Mouse (Mus musculus) midbrain, embryonic 15.5 days (tissue): ENCODE measurements at regions not wholly inside any gene's neighbourhood (a gene's known extent, or its start where the extent isn't known, plus 50 kb on each side); places are given as distances from the start of the nearest gene placed in this dataset.
"Not testable (repeated sequence)": the region's sequence is repeated elsewhere in the genome, so short reads cannot be mapped to it uniquely, and the experiment has no call there.

Source experiments
- ATAC-seq: fragments of 200-750 bp; cut with Nextera tagmentation; replicated peaks from 2 replicates; pipeline ENCODE4 v1.8.0; 2017; ENCODE audit warnings: moderate TSS enrichment
- H3K27ac ChIP-seq: fragments of 300-500 bp; sonication (generic); 2 replicates; pipeline ENCODE4 v1.5.1; 2015; ENCODE audit warnings: mild to moderate bottlenecking, inconsistent platforms
- H3K27me3 ChIP-seq: fragments of 300-500 bp; sonication (generic); replicated peaks from 2 replicates; pipeline ENCODE4 v1.6.1; 2015; ENCODE audit warnings: inconsistent platforms
- H3K36me3 ChIP-seq: fragments of 300-500 bp; sonication (generic); replicated peaks from 2 replicates; pipeline ENCODE4 v1.6.1; 2015; ENCODE audit warnings: inconsistent platforms
- H3K4me1 ChIP-seq: fragments of 300-500 bp; sonication (generic); 2 replicates; pipeline ENCODE4 v1.6.1; 2015; ENCODE audit warnings: inconsistent platforms
- H3K4me2 ChIP-seq: fragments of 300-500 bp; sonication (generic); 2 replicates; pipeline ENCODE4 v1.6.1; 2015; ENCODE audit warnings: inconsistent platforms, mild to moderate bottlenecking, moderate library complexity
- H3K4me3 ChIP-seq: fragments of 300-500 bp; sonication (generic); 2 replicates; pipeline ENCODE4 v1.5.1; 2015; ENCODE audit warnings: mild to moderate bottlenecking, inconsistent platforms
- H3K9ac ChIP-seq: fragments of 300-500 bp; sonication (generic); 2 replicates; pipeline ENCODE4 v1.6.1; 2015; ENCODE audit warnings: mild to moderate bottlenecking, inconsistent platforms
- H3K9me3 ChIP-seq: fragments of 300-500 bp; sonication (generic); 2 replicates; pipeline ENCODE4 v1.6.1; 2016; ENCODE audit warnings: inconsistent platforms
- WGBS: fragments of 180-500 bp; shearing (Covaris S2); methylation state at CpG from one replicate; pipeline ENCODE4 v1.1.7; 2015; ENCODE audit warnings: mixed read lengths; 5-methylcytosine and 5-hydroxymethylcytosine counted together

DNA sequence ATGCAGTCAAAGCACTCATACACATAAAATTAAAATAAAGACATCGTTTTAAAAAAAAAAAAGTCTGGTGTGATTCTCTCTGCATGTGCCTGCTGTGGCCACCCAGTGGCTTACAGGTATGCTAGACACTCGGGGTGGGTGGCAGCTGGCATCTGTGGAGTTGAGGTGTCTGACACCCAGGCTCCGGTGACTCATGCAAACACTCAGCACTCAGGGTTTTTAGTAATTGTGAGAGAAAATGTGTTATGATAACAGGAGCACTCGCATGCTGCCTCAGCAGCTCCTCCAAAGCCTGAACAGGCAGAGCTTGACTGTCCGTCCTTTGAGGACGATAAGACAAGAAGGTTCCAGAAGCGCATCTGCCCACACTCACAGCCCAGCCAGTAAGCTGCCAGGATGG lies 159.0 kb upstream of the A430005L14Rik start:
- H3K4me3 ChIP-seq = no peak overlapping the region
- H3K4me2 ChIP-seq = no peak overlapping the region
- no peaks in the 10 kb centered on the region for H3K27me3 ChIP-seq
- H3K27ac ChIP-seq = no peak overlapping the region
- WGBS = 87% methylated on average over 7 of the region's 7 CpGs
- no peak overlapping the region for H3K9ac ChIP-seq
- no peaks in the 10 kb centered on the region for H3K36me3 ChIP-seq
- no peak for ATAC-seq
- H3K9me3 ChIP-seq = no peaks in the 10 kb centered on the region
- peaks cover 2% of the 10 kb centered on the region for H3K4me1 ChIP-seq

DNA sequence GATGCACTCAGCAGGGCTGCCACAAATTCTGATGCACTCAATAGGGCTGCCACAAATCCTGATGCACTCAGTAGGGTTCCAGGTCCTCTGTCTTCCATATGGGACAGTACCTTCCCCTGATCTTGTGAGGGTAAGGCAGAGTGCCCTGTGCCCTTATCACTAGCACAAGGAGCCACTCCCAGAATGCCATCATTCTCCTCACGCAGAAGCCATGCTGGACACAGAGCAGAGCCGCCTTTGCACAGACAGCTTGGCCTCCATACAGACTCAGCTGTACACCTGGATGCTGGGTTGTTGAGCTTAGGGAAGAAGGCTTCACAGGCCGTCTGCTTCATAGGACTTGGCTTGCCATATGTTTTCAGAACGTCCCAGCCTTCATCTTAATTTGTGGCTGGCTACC lies 151.3 kb upstream of the A430005L14Rik start:
- peaks cover 3% of the 10 kb centered on the region; the same call in 1 of the 2 replicates for H3K27me3 ChIP-seq
- ATAC-seq = 0 out of 2 replicates have a peak, but pooled peaks have one; percentile 30
- H3K9ac ChIP-seq = 0 out of 2 replicates have a peak overlapping the region, but pooled peaks have one; percentile 18
- WGBS = 32% methylated on average over 4 of the region's 4 CpGs
- H3K27ac ChIP-seq = peak overlapping the region; percentile 61
- no peaks in the 10 kb centered on the region for H3K9me3 ChIP-seq
- H3K4me3 ChIP-seq = no peak overlapping the region
- H3K36me3 ChIP-seq = no peaks in the 10 kb centered on the region
- H3K4me1 ChIP-seq = peaks cover 21% of the 10 kb centered on the region
- H3K4me2 ChIP-seq = no peak overlapping the region

DNA sequence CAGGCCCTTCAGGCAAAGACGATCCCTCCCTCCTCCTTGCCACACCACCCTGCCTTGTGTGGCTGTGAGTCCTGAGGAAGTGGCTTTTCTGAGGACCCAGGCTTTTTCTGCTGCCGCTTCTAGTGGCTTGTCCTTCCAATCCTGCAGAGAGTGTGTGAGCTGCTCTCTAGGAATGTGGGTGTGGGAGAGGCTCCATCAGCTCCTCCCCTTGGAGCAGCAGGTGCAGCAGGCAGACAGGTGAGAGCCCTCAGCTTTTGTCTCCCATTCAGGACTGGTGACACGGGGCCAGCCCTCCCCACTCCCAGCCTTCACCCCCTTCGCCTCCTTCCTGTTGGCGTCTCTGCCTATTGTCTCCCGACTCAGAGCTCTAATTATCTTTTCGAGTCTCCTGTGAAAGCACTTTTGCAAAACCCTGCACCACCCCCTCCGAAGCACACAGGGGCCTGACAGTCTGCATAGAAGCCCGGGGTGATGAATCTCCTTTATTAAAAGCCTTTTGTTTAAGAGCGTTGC lies 150.8 kb upstream of the A430005L14Rik start:
- Histone ChIP-seq H3K36me3 (no peaks in the 10 kb centered on the region), H3K27ac (peak overlapping the region; percentile 61), H3K4me3 (no peak overlapping the region), H3K27me3 (peaks cover 3% of the 10 kb centered on the region; the same call in 1 of the 2 replicates), H3K9me3 (no peaks in the 10 kb centered on the region), H3K4me1 (peaks cover 21% of the 10 kb centered on the region), H3K9ac (peak overlapping the region; percentile 18; the same call in 1 of the 2 replicates), H3K4me2 (peak overlapping the region; percentile 38)
- 2% methylated on average over 10 of the region's 10 CpGs for WGBS
- peak; percentile 65; the same call in 1 of the 2 replicates for ATAC-seq

DNA sequence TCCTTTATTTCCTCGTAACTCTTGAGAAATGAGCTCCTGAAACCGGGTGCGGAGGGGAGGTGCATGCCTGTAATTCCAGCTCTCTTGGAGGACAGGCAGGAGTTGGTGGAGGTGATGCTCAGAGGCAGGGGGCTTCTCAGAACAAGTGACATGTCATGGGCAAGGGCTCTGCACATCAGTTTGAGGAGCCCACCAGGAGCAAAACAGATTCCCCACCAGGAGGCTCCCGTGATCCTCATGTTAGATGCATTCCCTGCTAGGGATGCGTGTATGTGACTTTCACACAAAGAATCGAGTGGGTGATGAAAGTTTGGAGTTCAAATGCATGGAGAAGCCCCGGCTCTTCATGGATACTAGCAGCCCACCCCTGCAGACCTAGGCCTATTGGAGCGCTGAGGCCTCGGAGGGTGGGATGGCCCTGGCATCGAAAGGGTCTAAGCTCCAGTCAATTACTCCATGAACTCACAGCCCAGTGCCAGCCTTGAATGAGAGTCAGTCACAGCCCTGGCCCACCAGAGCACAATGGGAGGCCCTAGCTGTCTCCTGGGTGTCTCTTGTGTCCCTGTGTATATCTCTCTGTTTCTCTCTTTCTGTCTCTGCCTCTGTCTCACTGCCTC lies 150.1 kb upstream of the A430005L14Rik start:
- ATAC-seq = peak; percentile 45; the same call in 1 of the 2 replicates
- Histone ChIP-seq H3K9ac (no peak overlapping the region), H3K27me3 (peaks cover 3% of the 10 kb centered on the region; the same call in 1 of the 2 replicates)

DNA sequence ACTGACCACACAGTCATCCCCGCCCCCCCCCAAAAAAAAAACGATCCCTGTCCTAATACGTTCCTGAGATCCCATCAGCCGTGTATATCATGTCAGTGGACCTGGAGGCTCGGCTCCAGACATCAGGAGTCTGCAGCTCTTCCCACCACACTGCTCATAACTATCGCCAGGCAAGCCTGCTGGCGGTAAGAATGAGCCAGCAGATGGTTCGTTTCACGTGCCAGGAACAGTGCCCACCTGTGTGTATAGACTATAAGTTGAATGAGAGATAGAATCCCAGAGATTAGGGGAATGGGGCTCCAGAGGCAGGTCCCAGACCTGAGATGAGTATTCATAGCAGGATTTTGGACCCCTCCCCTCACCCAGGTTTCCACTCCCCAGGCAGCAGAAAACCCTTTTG lies 144.2 kb upstream of the A430005L14Rik start:
- 93% methylated on average over 9 of the region's 9 CpGs for WGBS
- ATAC-seq = no peak
- Histone ChIP-seq H3K4me1 (0 out of 2 replicates have a peak, but pooled peaks cover 4% of the 10 kb centered on the region), H3K27ac (no peak overlapping the region), H3K9me3 (no peaks in the 10 kb centered on the region), H3K36me3 (no peaks in the 10 kb centered on the region), H3K27me3 (no peaks in the 10 kb centered on the region), H3K4me3 (no peak overlapping the region), H3K4me2 (no peak overlapping the region), H3K9ac (no peak overlapping the region)

More for the DNA sequence above, 150.1 kb upstream of the A430005L14Rik start:
- Histone ChIP-seq H3K9me3 (no peaks in the 10 kb centered on the region), H3K27ac (peak overlapping the region; percentile 61), H3K4me3 (no peak overlapping the region), H3K4me2 (peak overlapping the region; percentile 38), H3K36me3 (no peaks in the 10 kb centered on the region), H3K4me1 (peaks cover 21% of the 10 kb centered on the region)
- 18% methylated on average over 10 of the region's 10 CpGs for WGBS

DNA sequence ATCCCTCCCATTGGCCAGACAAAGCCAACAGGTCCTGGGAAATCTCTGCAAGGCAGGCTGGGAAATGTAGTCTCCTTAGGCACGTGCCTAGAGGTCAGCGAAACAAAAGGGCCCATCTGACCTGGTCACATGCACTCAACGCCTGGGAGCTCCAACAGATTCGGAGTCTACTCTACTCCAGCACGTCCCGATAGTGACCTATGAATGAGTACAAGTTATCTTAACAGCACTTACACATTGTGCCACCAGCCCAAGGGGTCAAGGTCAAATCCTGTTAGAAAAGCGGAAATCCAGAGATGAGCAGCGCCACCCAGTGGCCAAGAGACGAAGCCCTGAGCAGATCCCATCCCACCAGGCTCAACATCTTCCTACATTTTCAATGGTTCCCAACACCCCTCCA lies 129.1 kb upstream of the A430005L14Rik start:
- H3K9me3 ChIP-seq = no peaks in the 10 kb centered on the region
- no peaks in the 10 kb centered on the region for H3K4me1 ChIP-seq
- no peak overlapping the region for H3K27ac ChIP-seq
- no peak overlapping the region for H3K4me3 ChIP-seq
- H3K4me2 ChIP-seq = no peak overlapping the region
- no peak overlapping the region for H3K9ac ChIP-seq
- WGBS = 37% methylated on average over 9 of the region's 9 CpGs
- ATAC-seq = no peak
- no peaks in the 10 kb centered on the region for H3K36me3 ChIP-seq
- no peaks in the 10 kb centered on the region for H3K27me3 ChIP-seq

DNA sequence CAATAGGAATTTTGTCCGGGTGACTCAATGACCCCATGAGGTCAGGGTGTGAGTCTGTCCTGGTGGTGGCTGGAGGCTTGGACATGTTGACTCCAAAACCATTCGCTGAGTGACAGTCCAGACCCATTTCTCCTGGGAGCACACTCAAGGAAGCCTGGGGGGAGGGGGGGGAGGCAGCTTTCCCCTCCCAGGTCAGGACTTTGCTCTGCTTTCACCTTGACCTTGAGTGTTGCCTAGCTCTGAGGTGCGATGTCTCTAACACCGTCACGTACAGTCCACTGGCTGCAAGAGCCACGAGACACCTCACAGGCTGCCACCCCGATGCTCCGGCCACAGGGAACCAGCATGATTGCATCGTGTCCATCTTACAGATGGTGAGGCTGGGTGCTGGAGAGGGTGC lies 127.3 kb upstream of the A430005L14Rik start:
- H3K9ac ChIP-seq = no peak overlapping the region
- H3K4me1 ChIP-seq = no peaks in the 10 kb centered on the region
- 94% methylated on average over 9 of the region's 9 CpGs for WGBS
- no peak for ATAC-seq
- no peak overlapping the region for H3K27ac ChIP-seq
- H3K9me3 ChIP-seq = no peaks in the 10 kb centered on the region
- no peaks in the 10 kb centered on the region for H3K36me3 ChIP-seq
- H3K27me3 ChIP-seq = no peaks in the 10 kb centered on the region
- H3K4me3 ChIP-seq = no peak overlapping the region
- no peak overlapping the region for H3K4me2 ChIP-seq

DNA sequence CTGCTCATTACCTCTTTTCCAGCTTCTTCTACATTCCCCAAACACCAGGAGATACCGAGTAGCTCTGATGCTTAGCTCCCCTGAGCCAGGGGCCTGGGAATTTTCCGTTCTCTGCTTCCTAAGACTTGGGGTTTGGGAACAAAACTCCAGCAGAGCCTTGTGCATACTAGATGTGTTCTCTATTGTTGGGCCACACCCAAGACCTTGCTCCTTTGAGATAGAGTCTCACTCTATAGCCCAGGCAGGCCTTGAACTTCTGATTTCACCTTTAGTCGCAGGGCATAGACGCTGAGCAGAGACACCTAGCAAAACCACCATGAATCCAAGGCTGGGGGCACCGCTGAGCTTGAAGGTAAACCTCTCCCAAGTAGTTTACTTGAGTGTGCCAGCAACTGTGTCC lies 126.5 kb upstream of the A430005L14Rik start:
- Histone ChIP-seq H3K27me3 (no peaks in the 10 kb centered on the region), H3K4me3 (no peak overlapping the region), H3K4me1 (no peaks in the 10 kb centered on the region), H3K9me3 (no peaks in the 10 kb centered on the region), H3K27ac (no peak overlapping the region), H3K9ac (no peak overlapping the region), H3K4me2 (no peak overlapping the region), H3K36me3 (no peaks in the 10 kb centered on the region)
- ATAC-seq = no peak
- WGBS = 90% methylated on average over 5 of the region's 5 CpGs

DNA sequence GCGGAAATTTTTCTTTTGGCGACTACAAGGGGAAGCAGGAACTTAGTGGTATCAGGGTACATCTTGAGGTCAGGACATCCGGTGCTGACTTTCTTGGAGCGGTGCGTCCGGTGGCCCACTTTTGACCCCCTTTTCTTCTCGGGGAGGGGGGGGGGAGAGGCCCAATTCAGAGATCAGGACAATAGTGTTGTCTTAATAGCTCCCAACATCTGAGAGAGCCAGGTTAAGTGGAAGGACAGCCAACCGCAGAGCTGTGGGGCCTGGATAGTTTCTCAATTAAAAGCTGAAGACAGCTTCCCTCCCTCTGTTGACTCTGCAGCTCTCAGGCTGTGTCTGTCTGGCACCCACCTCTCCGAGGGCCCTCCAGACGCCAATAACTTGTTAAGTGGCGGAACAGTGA lies 125.8 kb upstream of the A430005L14Rik start:
- H3K4me3 ChIP-seq, H3K27me3 ChIP-seq, H3K9me3 ChIP-seq, ATAC-seq, H3K4me1 ChIP-seq, H3K9ac ChIP-seq, H3K4me2 ChIP-seq, H3K27ac ChIP-seq, H3K36me3 ChIP-seq: not testable (repeated sequence)
- 82% methylated on average over 10 of the region's 11 CpGs for WGBS

DNA sequence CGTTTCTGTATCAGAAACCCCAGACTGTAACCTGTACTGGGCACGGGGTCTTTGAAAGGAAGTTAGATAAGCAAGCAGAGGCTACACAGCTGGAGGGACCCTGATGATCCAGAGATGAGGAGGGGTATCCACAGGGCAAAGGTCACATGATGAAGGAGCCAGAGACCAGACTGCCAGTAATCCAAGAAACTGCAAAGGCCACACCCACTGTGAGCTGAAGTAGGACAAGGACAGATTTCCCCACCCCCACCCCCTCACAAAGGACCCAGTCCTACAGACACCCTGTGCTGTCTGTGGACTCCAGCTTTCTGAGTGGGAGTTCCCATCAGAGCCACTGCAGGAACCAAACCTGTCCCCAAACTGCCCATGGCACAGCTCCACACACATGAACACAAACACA lies 124.9 kb upstream of the A430005L14Rik start:
- no peak for ATAC-seq
- 87% methylated on average over 2 of the region's 2 CpGs for WGBS

DNA sequence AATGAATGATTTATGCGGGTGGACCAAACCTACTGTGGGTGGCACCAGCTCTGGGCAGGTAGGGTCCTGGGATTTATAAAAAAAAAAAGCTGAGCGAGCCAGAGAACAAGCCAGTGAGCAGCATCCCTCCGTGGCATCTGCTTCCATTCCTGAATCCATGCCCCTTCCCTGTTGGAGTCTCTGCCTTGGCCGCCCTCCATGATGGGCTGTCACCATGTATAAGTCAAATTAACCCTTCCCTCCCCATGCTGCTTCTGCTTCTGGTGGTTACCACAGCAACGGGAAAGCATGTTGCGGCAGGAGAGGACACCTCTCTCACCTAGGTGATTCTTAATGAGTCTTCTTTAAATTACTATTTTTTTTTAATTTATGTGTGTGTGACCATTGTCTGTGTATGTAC lies 112.3 kb upstream of the A430005L14Rik start:
- H3K9ac ChIP-seq = no peak overlapping the region
- no peaks in the 10 kb centered on the region for H3K36me3 ChIP-seq
- WGBS = 79% methylated on average over 6 of the region's 6 CpGs
- ATAC-seq = no peak
- H3K27ac ChIP-seq = no peak overlapping the region
- H3K4me1 ChIP-seq = peaks cover 9% of the 10 kb centered on the region
- no peaks in the 10 kb centered on the region for H3K9me3 ChIP-seq
- H3K27me3 ChIP-seq = no peaks in the 10 kb centered on the region
- no peak overlapping the region for H3K4me3 ChIP-seq
- H3K4me2 ChIP-seq = no peak overlapping the region

More for the DNA sequence above, 124.9 kb upstream of the A430005L14Rik start:
- no peaks in the 10 kb centered on the region for H3K4me1 ChIP-seq
- H3K9ac ChIP-seq = no peak overlapping the region
- no peak overlapping the region for H3K27ac ChIP-seq
- H3K4me2 ChIP-seq = no peak overlapping the region
- no peaks in the 10 kb centered on the region for H3K36me3 ChIP-seq
- H3K9me3 ChIP-seq = no peaks in the 10 kb centered on the region
- no peaks in the 10 kb centered on the region for H3K27me3 ChIP-seq
- H3K4me3 ChIP-seq = no peak overlapping the region

DNA sequence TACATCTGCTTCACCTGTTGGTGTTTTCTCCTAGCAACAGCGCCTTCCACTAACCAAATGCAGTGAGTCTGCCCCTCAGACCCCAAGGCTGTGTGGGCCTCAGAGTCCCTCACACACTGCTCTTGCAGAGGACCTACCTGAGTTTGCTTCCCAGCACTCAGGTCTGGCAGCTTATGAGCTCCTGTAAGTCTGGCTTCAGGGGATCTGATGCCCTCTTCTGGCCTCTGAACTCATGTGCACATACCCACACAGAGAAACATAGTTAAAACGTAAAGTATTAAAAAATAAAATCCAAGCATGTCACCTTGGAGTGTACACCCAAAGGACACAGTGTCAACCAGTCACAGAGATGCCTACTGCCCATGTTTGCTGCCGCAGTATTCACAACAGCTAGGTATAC lies 108.8 kb upstream of the A430005L14Rik start:
- peaks cover 14% of the 10 kb centered on the region for H3K4me1 ChIP-seq
- 68% methylated on average over 3 of the region's 3 CpGs for WGBS

DNA sequence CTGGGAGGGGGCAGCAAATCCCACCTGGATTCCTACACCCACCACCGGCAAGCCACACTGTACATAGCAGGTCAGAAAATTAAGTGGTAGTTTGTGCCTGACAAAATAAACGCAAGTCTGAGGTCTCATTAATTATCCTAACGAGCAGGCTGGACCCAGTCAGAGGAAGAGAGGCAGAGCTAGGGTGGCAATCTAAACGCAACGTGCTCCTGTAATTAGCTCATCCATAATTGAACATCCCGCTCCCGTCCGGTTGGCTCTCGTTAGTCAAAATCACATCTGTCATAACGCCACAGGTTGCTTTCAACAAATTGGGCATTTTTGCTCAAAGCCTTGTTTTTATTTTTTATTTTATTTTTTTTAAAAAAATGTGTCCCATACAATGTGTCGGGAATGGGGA lies 106.9 kb upstream of the A430005L14Rik start:
- H3K27ac ChIP-seq = 0 out of 2 replicates have a peak overlapping the region, but pooled peaks have one; percentile 57
- H3K36me3 ChIP-seq = no peaks in the 10 kb centered on the region
- peaks cover 30% of the 10 kb centered on the region for H3K4me1 ChIP-seq
- peak; percentile 10; the same call in 1 of the 2 replicates for ATAC-seq
- H3K4me2 ChIP-seq = no peak overlapping the region
- no peak overlapping the region for H3K4me3 ChIP-seq
- no peak overlapping the region for H3K9ac ChIP-seq
- 47% methylated on average over 11 of the region's 11 CpGs for WGBS
- H3K9me3 ChIP-seq = no peaks in the 10 kb centered on the region
- no peaks in the 10 kb centered on the region for H3K27me3 ChIP-seq

More for the DNA sequence above, 108.8 kb upstream of the A430005L14Rik start:
- no peak for ATAC-seq
- Histone ChIP-seq H3K9ac (no peak overlapping the region), H3K27me3 (no peaks in the 10 kb centered on the region), H3K4me3 (no peak overlapping the region), H3K4me2 (no peak overlapping the region), H3K9me3 (no peaks in the 10 kb centered on the region), H3K36me3 (no peaks in the 10 kb centered on the region), H3K27ac (no peak overlapping the region)
